Comparison of ENCODE assay signal across 30 mouse cellular contexts in genomic region chr13:98622881-98623549, GRCm38 (mm10). TPM values are rescaled to one million over a fixed set of nuclear protein-coding genes. Genes with fewer than 3 reads are reported as not detected.
DNase-seq lines count a peak whose midpoint lies in the region; ATAC-seq and TF ChIP-seq lines count a peak whose summit lies in the region.
"Had no signal": no experiment of that assay in that cellular context is flagged by ENCODE, and none has a peak within 500 bp of the region (broad histone marks: within the 10 kb centered on the region; RNA-seq: fewer than 3 reads in every experiment).

No protein-coding gene starts in this region.

- no peaks in the 10 kb centered on the region for H3K4me1 ChIP-seq in liver, postnatal 0 days (ENCODE audit: insufficient read depth)
- no peaks in the 10 kb centered on the region for H3K4me1 ChIP-seq in liver, embryonic 12.5 days
- H3K4me1 ChIP-seq in ES-E14 (ENCODE audit: control insufficient read depth in 2 of 2, insufficient read depth in 2 of 2, low read length in 2 of 2, poor library complexity in 1 of 2) = peaks cover 0 to 2% of the 10 kb centered on the region in 2 experiments; a peak in 1 of 4 replicates
- H3K4me1 ChIP-seq: heart, embryonic 15.5 days; midbrain, embryonic 13.5 days had no signal

- no peak overlapping the region for H3K9ac ChIP-seq in liver, postnatal 0 days (replicated peaks)
- no peak overlapping the region for H3K9ac ChIP-seq in liver, embryonic 12.5 days
- H3K9ac ChIP-seq in ES-E14 (ENCODE audit: insufficient read depth, low read depth, low read length, poor library complexity, severe bottlenecking) = no peak overlapping the region
- H3K9ac ChIP-seq: embryonic facial prominence, embryonic 12.5 days; forebrain, postnatal 0 days; heart, embryonic 15.5 days; hindbrain, embryonic 14.5 days; limb, embryonic 15.5 days; midbrain, embryonic 13.5 days had no signal

- H3K36me3 ChIP-seq in liver, postnatal 0 days (replicated peaks; ENCODE audit: insufficient read depth, low read length) = no peaks in the 10 kb centered on the region
- no peaks in the 10 kb centered on the region for H3K36me3 ChIP-seq in liver, embryonic 12.5 days
- H3K36me3 ChIP-seq in ES-E14 (ENCODE audit: control insufficient read depth, insufficient read depth, low read length, poor library complexity, severe bottlenecking) = no peaks in the 10 kb centered on the region
- H3K36me3 ChIP-seq: embryonic facial prominence, embryonic 12.5 days; heart, embryonic 15.5 days; limb, embryonic 15.5 days; midbrain, embryonic 13.5 days had no signal

- no peaks in the 10 kb centered on the region for H3K27me3 ChIP-seq in liver, postnatal 0 days (ENCODE audit: insufficient read depth, low read length)
- H3K27me3 ChIP-seq in liver, embryonic 12.5 days (replicated peaks) = no peaks in the 10 kb centered on the region
- H3K27me3 ChIP-seq: embryonic facial prominence, embryonic 12.5 days; heart, embryonic 15.5 days; limb, embryonic 15.5 days; midbrain, embryonic 13.5 days had no signal

- H3K4me3 ChIP-seq in liver, postnatal 0 days (ENCODE audit: low read depth, low read length) = no peak overlapping the region
- no peak overlapping the region for H3K4me3 ChIP-seq in liver, embryonic 12.5 days
- no peak overlapping the region for H3K4me3 ChIP-seq in ES-E14 (ENCODE audit: insufficient read depth in 1 of 2, low read depth in 1 of 2, low read length in 2 of 2, poor library complexity in 1 of 2, severe bottlenecking in 1 of 2)
- H3K4me3 ChIP-seq: embryonic facial prominence, embryonic 12.5 days; heart, embryonic 15.5 days; left cerebral cortex, adult 2 months; limb, embryonic 15.5 days; midbrain, embryonic 13.5 days had no signal

- DNase-seq in kidney, adult 18-20 months = peak; percentile 16
- DNase-seq in kidney, postnatal 36 days = no peak
- DNase-seq in liver, postnatal 0 days = peak; percentile 30
- DNase-seq in 3134 (ENCODE audit: extremely low read depth, insufficient read length, low spot score) (peak; percentile 65), ES-E14 (ENCODE audit: low read depth, low spot score) (peak; percentile 19)
- DNase-seq in urinary bladder, postnatal 25 days (ENCODE audit: low spot score) = no peak
- no peak for DNase-seq in right cerebral cortex, adult 18-20 months
- DNase-seq: adrenal gland, adult 2 months; cerebellum, adult 18-20 months; cerebellum, postnatal 25 days; forebrain, postnatal 0 days; gastrocnemius, postnatal 36 days; heart, postnatal 36 days; layer of hippocampus, adult 9-11 months; left cerebral cortex, postnatal 4 days; lung, adult 18-20 months; right cerebral cortex, postnatal 14 days; thymus, adult 2 months; thymus, postnatal 4 days had no signal

- no peak for ATAC-seq in liver, postnatal 0 days
- no peak for ATAC-seq in liver, embryonic 12.5 days
- ATAC-seq: forebrain, postnatal 0 days; midbrain, embryonic 13.5 days had no signal

- 53% methylated on average over 8 of the region's 8 CpGs for WGBS in liver, postnatal 0 days (ENCODE audit: insufficient replicate concordance)
- 54% methylated on average over 8 of the region's 8 CpGs for WGBS in liver, embryonic 12.5 days (ENCODE audit: insufficient replicate concordance)

- H3K4me2 ChIP-seq in liver, postnatal 0 days (ENCODE audit: low read depth, low read length) = no peak overlapping the region
- no peak overlapping the region for H3K4me2 ChIP-seq in liver, embryonic 12.5 days
- H3K4me2 ChIP-seq: embryonic facial prominence, embryonic 12.5 days; heart, embryonic 15.5 days; hindbrain, embryonic 14.5 days; limb, embryonic 15.5 days; midbrain, embryonic 13.5 days had no signal

- in situ Hi-C loops in ES-E14 (cut with MboI; ENCODE audit: low sequenced_read_pairs in 2 of 2, unreplicated experiment in 2 of 2) = no loop called here

- TF ChIP-seq EP300 in liver, postnatal 0 days (IDR thresholded peaks at IDR 0.05; ENCODE audit: low read depth) = no peak

- no peak overlapping the region for H3K27ac ChIP-seq in liver, postnatal 0 days (ENCODE audit: low read depth)
- no peak overlapping the region for H3K27ac ChIP-seq in liver, embryonic 12.5 days
- H3K27ac ChIP-seq in ES-E14 (ENCODE audit: insufficient read depth, low read depth, low read length, poor library complexity, severe bottlenecking) = no peak overlapping the region
- H3K27ac ChIP-seq: embryonic facial prominence, embryonic 12.5 days; heart, embryonic 15.5 days; hindbrain, embryonic 14.5 days; left cerebral cortex, adult 2 months; limb, embryonic 15.5 days; midbrain, embryonic 13.5 days; stomach, postnatal 0 days had no signal

- no peak for TF ChIP-seq CTCF in liver, postnatal 0 days (IDR thresholded peaks at IDR 0.05; ENCODE audit: low read depth)

- no peaks in the 10 kb centered on the region for H3K9me3 ChIP-seq in liver, postnatal 0 days (ENCODE audit: low read length)
- no peaks in the 10 kb centered on the region for H3K9me3 ChIP-seq in liver, embryonic 12.5 days (replicated peaks)
- no peaks in the 10 kb centered on the region for H3K9me3 ChIP-seq in ES-E14 (ENCODE audit: control insufficient read depth, insufficient read depth, low read depth, low read length)
- H3K9me3 ChIP-seq: embryonic facial prominence, embryonic 12.5 days; heart, embryonic 15.5 days; limb, embryonic 15.5 days; midbrain, embryonic 13.5 days had no signal

TF ChIP-seq in ES-E14, 5 proteins besides CTCF, POLR2A, EP300 and RAD21:
- no peak for TF ChIP-seq ZNF384 (IDR thresholded peaks at IDR 0.05; ENCODE audit: low read depth, low read length)
TF ChIP-seq in ES-E14: peak in this region for 0.

RNA-seq across cellular contexts. Expression of gene Tmem174, which starts 14.2 kb away (rescaled TPM):
- not detected in 2 replicates for polyA plus RNA-seq in liver, postnatal 0 days (2015; fragmentation: Nextera tagmentation; extraction: Ambion mirVana)
- not detected in 2 replicates for polyA plus RNA-seq in liver, embryonic 12.5 days (2016; fragmentation: Nextera tagmentation; extraction: Ambion mirVana)
- not detected in 2 replicates for total RNA-seq in ES-E14 (2012; rRNA removed)
- total RNA-seq: adrenal gland, adult 2 months; gastrocnemius, postnatal 36 days; heart, postnatal 36 days; left cerebral cortex, postnatal 4 days had no signal
- polyA plus RNA-seq: adrenal gland, adult 2 months; C2C12; embryonic facial prominence, embryonic 12.5 days; forebrain, embryonic 11.5 days; forebrain, postnatal 0 days; heart, embryonic 15.5 days; hindbrain, embryonic 14.5 days; limb, embryonic 15.5 days; midbrain, embryonic 13.5 days; neural tube, embryonic 11.5 days; stomach, postnatal 0 days had no signal

Comparison
In these comparisons a context has a peak if more than half of its experiments do, and no peak if none do; other contexts are left out.
1. DNase-seq: peak in kidney, adult 18-20 months (single experiment), liver, postnatal 0 days (single experiment), 3134 (single experiment) and ES-E14 (single experiment); none in kidney, postnatal 36 days (0 of 2), urinary bladder, postnatal 25 days (single experiment) and right cerebral cortex, adult 18-20 months (single experiment).